Mouse (Mus musculus) urinary bladder, adult 2 months (tissue): ENCODE data around the gene Eng. TPM values are rescaled to one million over a fixed set of nuclear protein-coding genes. Genes with fewer than 3 reads are reported as not detected.

Experiments used
- DNase-seq: peaks from one replicate; pipeline ENCODE4 v3.0.0; 2022; ENCODE audit warnings: low spot score
- polyA plus RNA-seq: library from polyadenylated mRNA; depleted of rRNA; stranded (reverse); fragments of >200 nt; gene quantifications from 2 replicates; pipeline ENCODE4 v1.2.3, GENCODE M21; 2012

Gene Eng
- polyA plus RNA-seq, 1 experiment = 59.8 TPM

- no peak for DNase-seq
Observed at GRCm38 (mm10) chr2:32644799-32645475, 1.5 kb upstream of the Eng start.

GRCm38 (mm10) chr2:32645647-32646046 lies 748 bp upstream of the Eng start:
- no peak for DNase-seq

- no peak for DNase-seq
Observed at GRCm38 (mm10) chr2:32647366-32647765, 971 bp downstream of the Eng start.

GRCm38 (mm10) chr2:32653764-32654163 lies 7.4 kb downstream of the Eng start:
- no peak for DNase-seq

- DNase-seq = no peak
Observed at GRCm38 (mm10) chr2:32654743-32655393, 8.5 kb downstream of the Eng start.

GRCm38 (mm10) chr2:32655394-32655744 lies 9.0 kb downstream of the Eng start:
- no peak for DNase-seq

- no peak for DNase-seq
Observed at GRCm38 (mm10) chr2:32655826-32656225, 9.4 kb downstream of the Eng start.

GRCm38 (mm10) chr2:32658873-32659272 lies 12.5 kb downstream of the Eng start:
- DNase-seq = no peak

GRCm38 (mm10) chr2:32661509-32662107 lies 15.2 kb downstream of the Eng start:
- DNase-seq = no peak

- DNase-seq = no peak
Observed at GRCm38 (mm10) chr2:32662291-32662690, 15.9 kb downstream of the Eng start.

- DNase-seq = no peak
Observed at GRCm38 (mm10) chr2:32665345-32665744, 18.9 kb downstream of the Eng start.

GRCm38 (mm10) chr2:32665853-32666252 lies 19.5 kb downstream of the Eng start:
- no peak for DNase-seq

- no peak for DNase-seq
Observed at GRCm38 (mm10) chr2:32667775-32668174, 21.4 kb downstream of the Eng start.

GRCm38 (mm10) chr2:32668176-32668575 lies 21.8 kb downstream of the Eng start:
- no peak for DNase-seq

GRCm38 (mm10) chr2:32669876-32670275 lies 23.5 kb downstream of the Eng start:
- DNase-seq = no peak

GRCm38 (mm10) chr2:32671147-32671546 lies 24.8 kb downstream of the Eng start:
- DNase-seq = no peak

- DNase-seq = no peak
Observed at GRCm38 (mm10) chr2:32671907-32672595, 25.7 kb downstream of the Eng start.

GRCm38 (mm10) chr2:32673176-32673917 lies 27.0 kb downstream of the Eng start:
- DNase-seq = no peak

GRCm38 (mm10) chr2:32676821-32677220 lies 30.4 kb downstream of the Eng start:
- DNase-seq = no peak

GRCm38 (mm10) chr2:32677683-32678082 lies 31.3 kb downstream of the Eng start:
- DNase-seq = no peak

GRCm38 (mm10) chr2:32680051-32680451 lies 33.7 kb downstream of the Eng start:
- DNase-seq = no peak
